Mouse (Mus musculus) bone marrow, adult 2 months (tissue): ENCODE results near the gene Mettl18. TPM values are rescaled to one million over a fixed set of nuclear protein-coding genes. Genes with fewer than 3 reads are reported as not detected.
"Not testable (repeated sequence)": the region's sequence is repeated elsewhere in the genome, so short reads cannot be mapped to it uniquely, and the experiment has no call there.

Source experiments
- H3K27ac ChIP-seq: fragments of 200-500 bp; 2 replicates; pipeline ENCODE4 v1.5.1; 2012; ENCODE audit warnings: low read depth, mild to moderate bottlenecking, control low read depth, inconsistent platforms, low read length; ENCODE audit not compliant: control insufficient read depth, poor library complexity, insufficient read depth
- H3K4me1 ChIP-seq: fragments of 200-500 bp; 2 replicates; pipeline ENCODE4 v1.6.1; 2011; ENCODE audit warnings: low read length; ENCODE audit not compliant: control insufficient read depth, insufficient read depth
- H3K4me3 ChIP-seq: fragments of 200-500 bp; replicated peaks from 2 replicates; pipeline ENCODE3; 2011; ENCODE audit warnings: mild to moderate bottlenecking, low read depth, low read length, control low read depth; ENCODE audit not compliant: control insufficient read depth
- CTCF ChIP-seq: fragments of 200-500 bp; IDR thresholded peaks from 2 replicates; pipeline ENCODE4 v1.5.1; 2011; ENCODE audit warnings: low read length, control low read depth; ENCODE audit not compliant: control insufficient read depth, insufficient read depth
- POLR2A ChIP-seq: fragments of 200-500 bp; IDR thresholded peaks from 2 replicates; pipeline ENCODE4 v1.6.1; 2011; ENCODE audit warnings: low read depth, mild to moderate bottlenecking, control low read depth, low read length, borderline replicate concordance; ENCODE audit not compliant: control insufficient read depth
- WGBS: fragments of 180-500 bp; shearing (Covaris S2); methylation state at CpG from one replicate; pipeline ENCODE4 v1.1.7; 2018; 5-methylcytosine and 5-hydroxymethylcytosine counted together
- polyA plus RNA-seq: library from polyadenylated mRNA; stranded (reverse); fragments of >200 nt; gene quantifications from 2 replicates; pipeline ENCODE4 v1.2.4, GENCODE M21; 2011; ENCODE audit warnings: low replicate concordance; ENCODE audit not compliant: missing spikeins, insufficient read depth, insufficient read length

The Mettl18 gene
- polyA plus RNA-seq, 1 experiment: 11.1 TPM

DNA sequence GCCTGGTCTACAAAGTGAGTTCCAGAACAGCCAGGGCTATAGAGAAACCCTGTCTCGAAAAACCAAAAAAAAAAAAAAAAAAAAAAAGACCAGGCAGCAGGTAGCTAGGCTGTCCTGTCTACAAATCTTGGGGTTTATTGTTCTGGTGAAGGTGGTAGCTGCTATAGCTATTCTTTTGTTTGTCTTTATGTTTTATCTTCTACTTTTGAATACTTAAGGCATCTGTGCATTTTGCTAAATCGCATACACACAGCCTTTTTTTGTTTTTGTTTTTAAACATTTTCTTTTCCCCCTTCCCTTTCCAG, 872 bp downstream of the Mettl18 start:
- 42% methylated on average over 2 of the region's 2 CpGs for WGBS
- no peaks in the 10 kb centered on the region; the same call in 1 of the 2 replicates for H3K4me1 ChIP-seq
- H3K27ac ChIP-seq: no peak overlapping the region
- TF ChIP-seq POLR2A: no peak
- TF ChIP-seq CTCF: no peak
- H3K4me3 ChIP-seq: no peak overlapping the region

GRCm38 (mm10) chr1:164001831-164002452, 7.3 kb downstream of the Mettl18 start:
- Histone ChIP-seq H3K4me1 (peaks cover 2% of the 10 kb centered on the region; the same call in 1 of the 2 replicates), H3K27ac (no peak overlapping the region), H3K4me3 (no peak overlapping the region)
- 52% methylated on average over 6 of the region's 6 CpGs for WGBS
- TF ChIP-seq CTCF (no peak), POLR2A (no peak)

DNA sequence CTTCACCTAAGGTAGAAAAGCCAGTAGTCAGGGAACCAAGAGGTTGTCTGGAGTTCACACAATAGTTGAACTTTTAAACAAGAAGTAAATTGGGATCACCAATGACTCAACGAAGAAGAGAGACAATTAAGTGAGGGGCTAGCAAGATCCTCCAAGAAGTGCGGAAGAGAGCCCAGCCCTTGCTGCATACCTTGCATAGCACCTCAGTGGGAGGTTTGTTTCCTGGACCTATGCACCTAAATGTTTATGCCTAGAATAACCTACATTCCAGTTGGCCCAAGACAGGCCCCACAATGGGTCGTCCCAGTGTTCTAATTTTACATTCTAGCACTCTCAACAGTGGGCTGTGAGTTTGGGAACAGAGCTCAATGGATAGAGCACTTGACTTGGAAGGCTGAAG, 9.6 kb downstream of the Mettl18 start:
- 84% methylated on average over 3 of the region's 3 CpGs for WGBS
- TF ChIP-seq CTCF (no peak), POLR2A (no peak)
- no peak overlapping the region for H3K4me3 ChIP-seq
- H3K27ac ChIP-seq: no peak overlapping the region
- H3K4me1 ChIP-seq: peaks cover 2% of the 10 kb centered on the region; the same call in 1 of the 2 replicates

DNA sequence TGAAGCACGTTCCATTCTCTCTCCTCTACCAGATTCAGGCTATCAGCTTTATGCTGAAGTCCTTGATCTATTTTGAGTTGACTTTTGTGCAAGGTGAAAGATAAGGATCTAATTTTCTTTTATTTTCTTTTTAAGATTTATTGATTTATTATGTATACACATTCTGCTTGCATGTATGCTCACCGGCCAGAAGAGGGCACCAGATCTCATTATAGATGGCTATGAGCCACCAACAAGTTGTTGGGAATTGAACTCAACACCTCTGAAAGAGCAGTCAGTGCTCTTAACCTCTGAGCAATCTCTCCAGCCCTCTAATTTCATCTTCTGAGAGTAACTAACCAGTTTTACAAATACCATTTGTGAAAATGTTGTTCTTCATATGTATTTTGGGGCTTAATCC, 14.5 kb downstream of the Mettl18 start:
- Histone ChIP-seq H3K27ac (no peak overlapping the region), H3K4me3 (no peak overlapping the region), H3K4me1 (no peaks in the 10 kb centered on the region)
- WGBS: 28% methylated on average over 2 of the region's 2 CpGs
- TF ChIP-seq POLR2A: no peak
- TF ChIP-seq CTCF: no peak

DNA sequence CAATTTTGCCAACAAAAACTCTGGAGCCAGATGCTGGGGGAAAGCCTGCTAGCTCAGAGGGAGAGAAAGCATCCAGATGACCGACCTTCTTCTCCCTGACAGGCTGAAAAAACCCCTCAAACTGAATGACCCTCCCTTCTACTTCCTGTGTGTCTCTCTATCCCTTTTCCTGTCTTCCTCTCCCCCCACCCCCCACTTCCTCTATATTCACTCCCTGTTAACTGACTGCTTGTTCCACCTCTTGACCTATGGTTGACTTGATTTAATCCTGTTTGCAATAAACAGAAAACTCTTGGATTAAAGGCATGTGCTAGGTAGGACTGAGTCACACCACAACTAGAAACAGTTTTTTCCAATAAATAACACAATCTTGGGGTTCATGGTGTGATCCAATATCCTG, 19.9 kb downstream of the Mettl18 start:
- H3K4me3 ChIP-seq: no peak overlapping the region
- WGBS: 0% methylated on average over 1 of the region's 1 CpGs
- H3K27ac ChIP-seq: no peak overlapping the region
- TF ChIP-seq CTCF: no peak
- TF ChIP-seq POLR2A: no peak
- no peaks in the 10 kb centered on the region; the same call in 1 of the 2 replicates for H3K4me1 ChIP-seq

DNA sequence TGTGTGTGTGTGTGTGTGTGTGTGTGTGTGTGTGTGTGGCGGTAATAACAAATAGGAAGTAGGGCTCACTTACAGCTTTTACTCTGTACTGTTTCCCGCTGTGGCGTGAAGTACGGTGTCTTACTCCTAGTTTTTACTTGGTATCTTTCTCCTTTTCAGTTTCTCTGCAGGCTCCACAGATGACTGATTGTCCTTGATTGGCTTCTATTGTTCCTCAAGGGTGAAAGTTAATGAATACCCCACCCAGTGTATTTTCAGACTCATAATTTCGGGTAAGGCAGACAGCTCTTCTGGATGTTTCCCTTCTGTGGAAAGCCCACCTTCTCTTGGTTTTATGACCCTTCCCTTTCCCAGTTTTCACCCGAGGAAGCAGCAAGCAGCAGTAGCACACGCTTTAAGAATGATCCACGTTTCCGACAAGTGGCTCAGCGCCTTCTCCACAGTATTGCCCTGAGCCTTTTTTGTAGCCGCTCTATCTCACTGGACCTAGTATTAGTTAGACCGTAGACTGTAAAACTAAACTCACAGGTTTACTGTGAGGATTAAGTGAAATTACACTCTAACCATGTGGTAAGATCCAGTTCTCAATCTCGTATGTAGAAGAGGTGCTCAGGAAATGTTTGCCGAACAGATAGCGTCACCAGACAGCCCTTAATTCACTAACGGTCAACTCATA, 23.7 kb downstream of the Mettl18 start:
- 87% methylated on average over 16 of the region's 16 CpGs for WGBS
- H3K4me1 ChIP-seq: no peaks in the 10 kb centered on the region; the same call in 1 of the 2 replicates
- TF ChIP-seq POLR2A: no peak
- TF ChIP-seq CTCF: no peak
- no peak overlapping the region for H3K27ac ChIP-seq
- H3K4me3 ChIP-seq: no peak overlapping the region

DNA sequence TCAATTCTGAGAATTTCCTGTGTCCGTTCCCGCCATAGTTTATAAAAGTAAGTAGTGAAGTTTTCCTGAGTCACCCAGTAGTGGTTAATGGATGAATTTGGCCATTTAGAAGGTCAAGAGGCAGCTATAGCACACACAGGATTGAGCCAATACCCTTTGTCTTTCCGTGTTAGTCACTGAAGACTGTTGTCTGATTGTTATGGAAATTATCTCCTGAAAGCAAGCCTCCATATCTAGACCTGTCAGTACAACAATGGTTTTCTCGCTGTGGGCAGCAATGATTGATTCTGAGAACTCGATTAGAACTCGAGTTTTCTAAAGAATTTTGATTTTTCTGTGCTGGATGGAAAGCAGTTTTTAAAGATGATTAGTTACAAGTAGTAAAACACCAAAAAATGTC, 25.1 kb downstream of the Mettl18 start:
- TF ChIP-seq CTCF (no peak), POLR2A (no peak)
- no peaks in the 10 kb centered on the region for H3K4me1 ChIP-seq
- 73% methylated on average over 6 of the region's 6 CpGs for WGBS

GRCm38 (mm10) chr1:164020746-164021145, 26.1 kb downstream of the Mettl18 start:
- WGBS: 94% methylated on average over 3 of the region's 3 CpGs
- H3K4me1 ChIP-seq, H3K27ac ChIP-seq, H3K4me3 ChIP-seq: not testable (repeated sequence)

More for the DNA sequence above, 25.1 kb downstream of the Mettl18 start:
- H3K4me3 ChIP-seq: no peak overlapping the region
- no peak overlapping the region for H3K27ac ChIP-seq

DNA sequence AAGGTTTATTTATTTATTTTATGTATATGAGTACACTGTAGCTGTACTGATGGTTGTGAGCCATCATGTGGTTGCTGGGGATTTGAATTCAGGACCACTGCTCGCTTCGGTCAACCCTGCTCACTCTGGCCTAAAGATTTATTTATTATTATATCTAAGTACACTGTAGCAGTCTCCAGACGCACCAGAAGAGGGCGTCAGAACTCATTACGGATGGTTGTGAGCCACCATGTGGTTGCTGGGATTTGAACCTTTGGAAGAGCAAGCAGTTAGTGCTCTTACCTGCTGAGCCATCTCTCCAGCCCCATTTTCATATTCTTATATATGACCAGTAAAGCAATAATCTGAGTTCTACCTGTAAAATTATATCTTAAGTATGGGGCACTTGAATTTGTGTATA, 27.4 kb downstream of the Mettl18 start:
- H3K4me1 ChIP-seq, H3K4me3 ChIP-seq: not testable (repeated sequence)
- 80% methylated on average over 5 of the region's 5 CpGs for WGBS

More for the DNA sequence above, 27.4 kb downstream of the Mettl18 start:
- H3K27ac ChIP-seq: not testable (repeated sequence)
